Mouse (Mus musculus) hindbrain, embryonic 16.5 days (tissue): ENCODE measurements around the gene Mink1. TPM values are rescaled to one million over a fixed set of nuclear protein-coding genes. Genes with fewer than 3 reads are reported as not detected.
A peak's percentile ranks its signal among the peaks of the same experiment; 100 is the strongest.

Experiments used
- ATAC-seq: fragments of 200-750 bp; cut with Nextera tagmentation; 2 replicates; pipeline ENCODE4 v1.8.0; 2017; ENCODE audit warnings: moderate TSS enrichment, moderate library complexity
- H3K27ac ChIP-seq: fragments of 300-500 bp; sonication (generic); 2 replicates; pipeline ENCODE4 v1.5.1; 2014; ENCODE audit warnings: low read depth, mild to moderate bottlenecking, control low read depth, low read length, moderate library complexity
- H3K27me3 ChIP-seq: fragments of 300-500 bp; sonication (generic); replicated peaks from 2 replicates; pipeline ENCODE4 v1.6.1; 2014; ENCODE audit warnings: low read length; ENCODE audit not compliant: control insufficient read depth, insufficient read depth
- H3K36me3 ChIP-seq: fragments of 300-500 bp; sonication (generic); 2 replicates; pipeline ENCODE4 v1.6.1; 2014; ENCODE audit warnings: mild to moderate bottlenecking, low read length, moderate library complexity, mixed read lengths; ENCODE audit not compliant: control insufficient read depth, insufficient read depth
- H3K4me1 ChIP-seq: fragments of 300-500 bp; sonication (generic); 2 replicates; pipeline ENCODE4 v1.6.1; 2014; ENCODE audit warnings: low read depth, low read length; ENCODE audit not compliant: control insufficient read depth, insufficient read depth
- H3K4me2 ChIP-seq: fragments of 300-500 bp; sonication (generic); 2 replicates; pipeline ENCODE4 v1.6.1; 2014; ENCODE audit warnings: mild to moderate bottlenecking, low read length, control low read depth, moderate library complexity
- H3K4me3 ChIP-seq: fragments of 300-500 bp; sonication (generic); 2 replicates; pipeline ENCODE4 v1.5.1; 2014; ENCODE audit warnings: mild to moderate bottlenecking, low read length, control low read depth, moderate library complexity
- H3K9ac ChIP-seq: fragments of 300-500 bp; sonication (generic); 2 replicates; pipeline ENCODE4 v1.6.1; 2014; ENCODE audit warnings: low read depth, mild to moderate bottlenecking, control low read depth, low read length, moderate library complexity
- H3K9me3 ChIP-seq: fragments of 300-500 bp; sonication (generic); 2 replicates; pipeline ENCODE4 v1.6.1; 2014; ENCODE audit warnings: mild to moderate bottlenecking, low read length, moderate library complexity; ENCODE audit not compliant: control insufficient read depth
- WGBS: fragments of 180-500 bp; shearing (Covaris S2); extraction: QIAGEN DNeasy Blood & Tissue Kit; methylation state at CpG from one replicate; pipeline ENCODE4 v1.1.7; 2014; 5-methylcytosine and 5-hydroxymethylcytosine counted together
- polyA plus RNA-seq: library from polyadenylated mRNA; unstranded; fragments of >200 nt; fragmentation: Nextera tagmentation; extraction: Ambion mirVana; gene quantifications from 2 replicates; pipeline ENCODE4 v1.2.1, GENCODE M21; 2015

Gene Mink1
- polyA plus RNA-seq, 1 experiment from 2014 or later, result 14.4 TPM

- WGBS, result 94% methylated on average over 4 of the region's 4 CpGs
Observed at GRCm38 (mm10) chr11:70610752-70611151, 48.1 kb downstream of the Mink1 start.

GRCm38 (mm10) chr11:70612505-70612904, 49.8 kb downstream of the Mink1 start:
- peaks cover 9% of the 10 kb centered on the region for H3K4me1 ChIP-seq
- H3K4me2 ChIP-seq, result no peak overlapping the region
- H3K9me3 ChIP-seq, result no peaks in the 10 kb centered on the region
- ATAC-seq, result no peak
- no peaks in the 10 kb centered on the region for H3K27me3 ChIP-seq
- H3K36me3 ChIP-seq, result peaks cover 39% of the 10 kb centered on the region
- WGBS, result 76% methylated on average over 7 of the region's 7 CpGs
- H3K4me3 ChIP-seq, result no peak overlapping the region
- H3K9ac ChIP-seq, result no peak overlapping the region
- H3K27ac ChIP-seq, result no peak overlapping the region

More at GRCm38 (mm10) chr11:70610752-70611151, 48.1 kb downstream of the Mink1 start:
- no peak overlapping the region for H3K9ac ChIP-seq
- H3K9me3 ChIP-seq, result no peaks in the 10 kb centered on the region
- no peak overlapping the region for H3K4me2 ChIP-seq
- peaks cover 54% of the 10 kb centered on the region for H3K36me3 ChIP-seq
- H3K27ac ChIP-seq, result no peak overlapping the region
- no peaks in the 10 kb centered on the region for H3K27me3 ChIP-seq
- H3K4me1 ChIP-seq, result peaks cover 9% of the 10 kb centered on the region
- no peak overlapping the region for H3K4me3 ChIP-seq
- ATAC-seq, result no peak

GRCm38 (mm10) chr11:70615074-70615473, 52.4 kb downstream of the Mink1 start:
- Histone ChIP-seq H3K4me1 (peaks cover 9% of the 10 kb centered on the region), H3K36me3 (peaks cover 18% of the 10 kb centered on the region), H3K4me3 (peak overlapping the region; percentile 9), H3K27ac (no peak overlapping the region), H3K4me2 (peak overlapping the region; percentile 55), H3K27me3 (no peaks in the 10 kb centered on the region), H3K9ac (peak overlapping the region; percentile 49), H3K9me3 (no peaks in the 10 kb centered on the region)
- WGBS, result 3% methylated on average over 17 of the region's 17 CpGs
- peak; percentile 43; the same call in 1 of the 2 replicates for ATAC-seq

GRCm38 (mm10) chr11:70615516-70616093, 52.9 kb downstream of the Mink1 start, which contains the start of gene 4930544D05Rik:
4930544D05Rik (plus strand) TSS chr11:70615848.
- H3K27ac ChIP-seq, result no peak within 1 kb of the TSS
- ATAC-seq, result no peak
- H3K4me1 ChIP-seq, result peaks cover 9% of the 10 kb centered on the region
- peak within 1 kb of the TSS; percentile 49 for H3K9ac ChIP-seq
- H3K4me2 ChIP-seq, result peak within 1 kb of the TSS; percentile 55
- H3K27me3 ChIP-seq, result no peaks in the 10 kb centered on the region
- 19% methylated on average over 21 of the region's 21 CpGs for WGBS
- H3K4me3 ChIP-seq, result peak within 1 kb of the TSS; percentile 9
- H3K9me3 ChIP-seq, result no peaks in the 10 kb centered on the region
- peaks cover 13% of the 10 kb centered on the region for H3K36me3 ChIP-seq

DNA sequence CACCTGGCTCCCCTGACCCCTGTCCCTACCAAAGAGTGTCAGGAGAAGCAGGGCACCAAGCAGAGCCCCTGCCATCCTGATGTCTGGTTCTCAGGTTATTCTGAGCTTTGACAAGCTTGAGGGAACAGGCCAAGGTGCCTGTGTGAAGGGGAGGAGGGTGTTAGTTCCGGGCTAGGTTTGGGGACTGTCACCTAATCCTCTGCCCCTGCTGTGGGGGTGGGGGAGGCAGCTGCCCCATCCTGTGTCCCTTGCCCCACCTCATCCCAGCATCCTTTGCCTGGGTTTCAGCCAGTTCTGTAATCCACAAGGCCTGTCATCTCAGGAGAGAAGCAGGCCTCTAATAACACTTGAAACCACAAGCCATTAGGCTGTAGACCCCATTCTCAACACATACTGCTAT, 56.4 kb downstream of the Mink1 start, which contains the start of gene Chrne:
TSS of gene Chrne (minus strand) at position 116 of the 400 bp plus-strand sequence.
- Histone ChIP-seq H3K27me3 (no peaks in the 10 kb centered on the region), H3K4me1 (peaks cover 9% of the 10 kb centered on the region), H3K4me3 (no peak within 1 kb of the TSS), H3K4me2 (no peak within 1 kb of the TSS), H3K36me3 (no peaks in the 10 kb centered on the region), H3K9me3 (no peaks in the 10 kb centered on the region), H3K27ac (no peak within 1 kb of the TSS), H3K9ac (no peak within 1 kb of the TSS)
- ATAC-seq, result no peak
- 39% methylated on average over 1 of the region's 1 CpGs for WGBS

GRCm38 (mm10) chr11:70621972-70622814, 59.5 kb downstream of the Mink1 start:
- no peaks in the 10 kb centered on the region for H3K9me3 ChIP-seq
- no peak overlapping the region for H3K9ac ChIP-seq

GRCm38 (mm10) chr11:70623053-70623742, 60.5 kb downstream of the Mink1 start:
- H3K27ac ChIP-seq, result no peak overlapping the region
- WGBS, result 73% methylated on average over 10 of the region's 10 CpGs
- no peaks in the 10 kb centered on the region for H3K9me3 ChIP-seq
- H3K4me2 ChIP-seq, result no peak overlapping the region
- no peak overlapping the region for H3K4me3 ChIP-seq
- no peaks in the 10 kb centered on the region for H3K36me3 ChIP-seq
- no peaks in the 10 kb centered on the region for H3K4me1 ChIP-seq
- no peak for ATAC-seq
- no peak overlapping the region for H3K9ac ChIP-seq
- H3K27me3 ChIP-seq, result no peaks in the 10 kb centered on the region

More at GRCm38 (mm10) chr11:70621972-70622814, 59.5 kb downstream of the Mink1 start:
- H3K4me2 ChIP-seq, result no peak overlapping the region
- H3K27ac ChIP-seq, result no peak overlapping the region
- H3K27me3 ChIP-seq, result no peaks in the 10 kb centered on the region
- no peak overlapping the region for H3K4me3 ChIP-seq
- no peaks in the 10 kb centered on the region for H3K4me1 ChIP-seq
- no peaks in the 10 kb centered on the region for H3K36me3 ChIP-seq
- no peak for ATAC-seq
- WGBS, result 39% methylated on average over 7 of the region's 7 CpGs

DNA sequence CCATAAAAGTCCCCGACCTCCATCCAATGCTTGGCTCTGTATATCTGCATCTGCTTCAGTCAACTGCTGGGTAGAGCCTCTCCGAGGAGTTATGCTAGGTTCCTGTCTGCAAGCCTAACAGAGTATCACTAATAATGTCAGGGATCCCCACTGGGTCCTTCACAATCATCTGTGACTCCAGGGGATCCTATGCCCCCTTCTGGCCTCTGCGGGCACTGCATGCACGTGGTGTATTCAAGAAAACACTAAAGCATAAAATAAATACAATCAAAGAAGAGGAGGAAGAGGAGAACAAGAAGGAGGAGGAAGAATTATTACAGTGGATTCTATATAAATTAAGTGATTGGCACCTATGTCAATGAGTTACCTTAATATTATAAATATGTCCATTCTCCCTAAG, 62.8 kb downstream of the Mink1 start:
- no peaks in the 10 kb centered on the region for H3K9me3 ChIP-seq
- no peaks in the 10 kb centered on the region for H3K27me3 ChIP-seq

GRCm38 (mm10) chr11:70626877-70627276, 64.2 kb downstream of the Mink1 start:
- no peak for ATAC-seq
- no peak overlapping the region for H3K9ac ChIP-seq
- no peaks in the 10 kb centered on the region for H3K27me3 ChIP-seq
- no peaks in the 10 kb centered on the region for H3K4me1 ChIP-seq
- H3K4me2 ChIP-seq, result no peak overlapping the region
- no peak overlapping the region for H3K4me3 ChIP-seq
- no peaks in the 10 kb centered on the region for H3K36me3 ChIP-seq
- 81% methylated on average over 4 of the region's 4 CpGs for WGBS
- H3K9me3 ChIP-seq, result no peaks in the 10 kb centered on the region
- no peak overlapping the region for H3K27ac ChIP-seq

More for the DNA sequence above, 62.8 kb downstream of the Mink1 start:
- Histone ChIP-seq H3K27ac (no peak overlapping the region), H3K36me3 (no peaks in the 10 kb centered on the region), H3K4me1 (no peaks in the 10 kb centered on the region), H3K4me2 (no peak overlapping the region), H3K4me3 (no peak overlapping the region), H3K9ac (no peak overlapping the region)
- WGBS, result 50% methylated on average over 4 of the region's 4 CpGs
- ATAC-seq, result no peak
